Mouse (Mus musculus) neural tube, embryonic 15.5 days (tissue): ENCODE measurements around the gene Pifo. TPM values are rescaled to one million over a fixed set of nuclear protein-coding genes. Genes with fewer than 3 reads are reported as not detected.
"Not testable (repeated sequence)": the region's sequence is repeated elsewhere in the genome, so short reads cannot be mapped to it uniquely, and the experiment has no call there.

Experiments used
- ATAC-seq: fragments of 200-750 bp; cut with Nextera tagmentation; 2 replicates; pipeline ENCODE4 v1.8.0; 2017; ENCODE audit warnings: mild to moderate bottlenecking, moderate TSS enrichment, moderate library complexity; ENCODE audit not compliant: low FRiP score
- H3K27ac ChIP-seq: fragments of 300-500 bp; sonication (generic); replicated peaks from 2 replicates; pipeline ENCODE4 v1.5.1; 2015; ENCODE audit warnings: mild to moderate bottlenecking, inconsistent platforms
- H3K27me3 ChIP-seq: fragments of 300-500 bp; sonication (generic); replicated peaks from 2 replicates; pipeline ENCODE4 v1.6.1; 2015; ENCODE audit warnings: inconsistent platforms
- H3K36me3 ChIP-seq: fragments of 300-500 bp; sonication (generic); 2 replicates; pipeline ENCODE4 v1.6.1; 2015; ENCODE audit warnings: inconsistent platforms
- H3K4me1 ChIP-seq: fragments of 300-500 bp; sonication (generic); 2 replicates; pipeline ENCODE4 v1.6.1; 2015; ENCODE audit warnings: inconsistent platforms
- H3K4me2 ChIP-seq: fragments of 300-500 bp; sonication (generic); 2 replicates; pipeline ENCODE4 v1.6.1; 2015; ENCODE audit warnings: inconsistent platforms, mild to moderate bottlenecking, moderate library complexity
- H3K4me3 ChIP-seq: fragments of 300-500 bp; sonication (generic); replicated peaks from 2 replicates; pipeline ENCODE4 v1.5.1; 2015; ENCODE audit warnings: mild to moderate bottlenecking, inconsistent platforms
- H3K9ac ChIP-seq: fragments of 300-500 bp; sonication (generic); replicated peaks from 2 replicates; pipeline ENCODE4 v1.6.1; 2015; ENCODE audit warnings: mild to moderate bottlenecking, inconsistent platforms
- H3K9me3 ChIP-seq: fragments of 300-500 bp; sonication (generic); replicated peaks from 2 replicates; pipeline ENCODE4 v1.6.1; 2016; ENCODE audit warnings: inconsistent platforms
- WGBS: fragments of 180-500 bp; shearing (Covaris S2); methylation state at CpG from one replicate; pipeline ENCODE4 v1.1.7; 2015; ENCODE audit warnings: mixed read lengths; 5-methylcytosine and 5-hydroxymethylcytosine counted together
- polyA plus RNA-seq: library from polyadenylated mRNA; unstranded; fragments of >200 nt; fragmentation: Nextera tagmentation; extraction: Ambion mirVana; gene quantifications from 2 replicates; pipeline ENCODE4 v1.2.1, GENCODE M21; 2015

Gene Pifo
- polyA plus RNA-seq = 3.2 and 3.6 TPM in 2 replicates

DNA sequence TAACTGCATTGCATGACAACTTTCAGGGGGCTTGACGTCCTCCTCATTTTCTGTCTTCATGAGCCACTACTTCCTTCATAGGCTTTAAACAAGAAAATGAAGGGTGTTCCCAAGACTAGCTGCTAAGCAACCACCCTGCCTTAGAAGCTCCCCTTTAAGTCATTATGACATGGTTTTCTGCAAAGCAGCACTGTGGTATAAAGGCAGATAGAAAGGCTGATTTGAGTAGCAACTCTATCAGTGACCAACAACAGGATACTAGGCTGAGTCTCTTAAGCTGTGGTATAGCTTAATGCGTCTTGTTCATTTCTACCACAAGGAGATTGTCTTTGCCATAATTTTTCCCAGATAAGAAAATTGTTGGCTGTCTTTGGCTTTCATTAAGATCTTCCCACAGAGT is at the start of gene Pifo:
Pifo (minus strand) TSS at position 101 of the 400 bp plus-strand sequence.
- Histone ChIP-seq H3K27me3 (no peaks in the 10 kb centered on the region), H3K36me3 (no peaks in the 10 kb centered on the region), H3K4me1 (no peaks in the 10 kb centered on the region), H3K4me3 (no peak within 1 kb of the TSS), H3K9ac (no peak within 1 kb of the TSS), H3K9me3 (no peaks in the 10 kb centered on the region), H3K27ac (no peak within 1 kb of the TSS), H3K4me2 (no peak within 1 kb of the TSS)
- no peak for ATAC-seq
- 90% methylated on average over 2 of the region's 2 CpGs for WGBS

DNA sequence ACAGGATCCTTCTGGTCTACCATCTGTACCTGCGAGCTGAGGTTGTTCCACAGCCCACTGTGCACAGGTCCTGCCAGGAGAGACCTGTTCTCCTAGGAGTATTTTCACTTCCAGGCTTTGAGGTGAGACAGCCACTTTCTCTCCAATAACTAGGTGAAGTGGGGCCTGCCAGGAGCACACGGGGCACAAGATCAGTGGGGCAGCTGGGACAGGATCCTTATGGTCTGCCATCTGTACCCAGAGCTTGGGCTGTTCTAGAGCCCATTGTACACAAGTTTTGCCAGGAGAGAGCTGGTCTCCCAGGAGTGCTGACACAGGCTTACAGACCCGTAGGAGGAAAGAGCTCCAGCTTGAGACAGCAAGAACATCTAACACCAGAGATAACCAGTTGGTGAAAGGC is 43.5 kb upstream of the Pifo start:
- H3K4me3 ChIP-seq = no peak overlapping the region
- H3K27ac ChIP-seq = no peak overlapping the region
- H3K27me3 ChIP-seq = no peaks in the 10 kb centered on the region
- WGBS = 83% methylated on average over 3 of the region's 3 CpGs
- no peak overlapping the region for H3K9ac ChIP-seq
- H3K4me2 ChIP-seq = no peak overlapping the region
- H3K9me3 ChIP-seq = no peaks in the 10 kb centered on the region
- no peaks in the 10 kb centered on the region for H3K4me1 ChIP-seq
- no peaks in the 10 kb centered on the region for H3K36me3 ChIP-seq
- no peak for ATAC-seq

DNA sequence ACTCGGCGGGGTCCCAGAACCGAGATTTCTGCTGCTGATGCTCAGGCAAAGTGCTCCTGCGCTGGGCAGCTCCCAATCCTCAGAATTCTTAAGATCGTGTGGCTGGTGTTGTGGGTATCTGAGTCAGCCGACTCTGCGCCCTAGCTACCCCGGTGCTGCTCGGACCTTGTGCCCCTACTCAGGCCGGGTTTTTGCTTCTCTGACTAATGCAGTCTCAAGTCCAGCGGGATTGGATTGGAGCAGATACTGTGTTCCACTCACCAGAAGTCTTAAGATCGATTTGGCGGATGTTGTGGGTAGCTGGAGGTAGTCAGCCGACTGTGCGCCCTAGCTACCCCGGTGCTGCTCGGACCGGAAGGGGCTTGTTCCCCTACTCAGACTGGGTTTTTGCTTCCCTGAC is 37.5 kb upstream of the Pifo start:
- H3K27me3 ChIP-seq = no peaks in the 10 kb centered on the region
- no peak for ATAC-seq
- H3K4me1 ChIP-seq = no peaks in the 10 kb centered on the region
- no peaks in the 10 kb centered on the region for H3K9me3 ChIP-seq
- H3K4me3 ChIP-seq = no peak overlapping the region
- no peak overlapping the region for H3K4me2 ChIP-seq
- 73% methylated on average over 18 of the region's 18 CpGs for WGBS
- H3K27ac ChIP-seq = no peak overlapping the region
- no peak overlapping the region for H3K9ac ChIP-seq
- no peaks in the 10 kb centered on the region for H3K36me3 ChIP-seq

DNA sequence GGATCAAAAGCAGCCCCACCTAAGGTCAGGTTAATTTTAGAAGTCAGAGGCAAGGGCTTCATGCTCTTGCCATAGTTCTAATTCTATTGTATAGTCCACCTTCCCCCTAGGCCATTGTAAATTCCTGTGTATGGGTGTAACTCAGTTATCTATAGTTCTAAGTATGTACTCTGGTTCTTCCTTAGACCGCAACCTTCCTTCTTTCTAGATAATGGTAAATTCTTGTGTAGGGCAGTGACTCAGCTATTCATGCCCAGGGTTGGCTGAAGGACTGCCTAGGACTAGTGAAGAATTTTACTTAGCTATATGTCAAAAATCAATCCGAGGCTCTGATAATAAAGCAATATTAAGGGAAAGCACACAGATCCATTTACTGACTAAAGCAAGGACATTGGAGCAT is 25.9 kb upstream of the Pifo start:
- no peak overlapping the region for H3K4me3 ChIP-seq
- H3K27ac ChIP-seq = no peak overlapping the region
- no peaks in the 10 kb centered on the region for H3K9me3 ChIP-seq
- no peaks in the 10 kb centered on the region for H3K4me1 ChIP-seq
- H3K9ac ChIP-seq = no peak overlapping the region
- H3K36me3 ChIP-seq = no peaks in the 10 kb centered on the region
- no peak overlapping the region for H3K4me2 ChIP-seq
- ATAC-seq = no peak
- WGBS = 87% methylated on average over 2 of the region's 2 CpGs
- no peaks in the 10 kb centered on the region for H3K27me3 ChIP-seq

DNA sequence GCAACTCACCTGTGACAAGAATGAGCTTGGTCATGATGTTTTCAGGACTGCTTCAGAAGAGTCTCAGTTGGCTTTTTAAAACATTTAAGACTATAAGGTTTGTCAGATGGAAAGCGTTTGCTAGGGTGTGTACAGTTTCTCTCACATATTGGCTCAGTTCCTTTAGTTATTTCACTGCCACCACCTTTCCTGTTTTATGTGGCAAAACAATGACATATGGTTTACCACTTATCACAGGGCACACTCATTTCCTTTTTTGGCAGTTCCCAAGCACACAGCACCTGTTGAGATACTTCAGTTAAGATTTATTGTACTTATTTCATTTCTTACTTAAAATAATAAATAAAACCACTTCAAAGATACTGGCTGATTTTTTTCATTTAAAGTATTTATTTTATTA is 18.3 kb upstream of the Pifo start, which contains the start of gene Chil5:
Chil5 (minus strand) TSS at position 34 of the 400 bp plus-strand sequence.
- H3K9me3 ChIP-seq = no peaks in the 10 kb centered on the region
- no peak within 1 kb of the TSS for H3K4me2 ChIP-seq
- H3K4me3 ChIP-seq = no peak within 1 kb of the TSS
- no peaks in the 10 kb centered on the region for H3K36me3 ChIP-seq
- no peaks in the 10 kb centered on the region for H3K27me3 ChIP-seq
- H3K9ac ChIP-seq = no peak within 1 kb of the TSS
- no peak within 1 kb of the TSS for H3K27ac ChIP-seq
- ATAC-seq = no peak
- 79% methylated on average over 1 of the region's 1 CpGs for WGBS
- no peaks in the 10 kb centered on the region for H3K4me1 ChIP-seq

DNA sequence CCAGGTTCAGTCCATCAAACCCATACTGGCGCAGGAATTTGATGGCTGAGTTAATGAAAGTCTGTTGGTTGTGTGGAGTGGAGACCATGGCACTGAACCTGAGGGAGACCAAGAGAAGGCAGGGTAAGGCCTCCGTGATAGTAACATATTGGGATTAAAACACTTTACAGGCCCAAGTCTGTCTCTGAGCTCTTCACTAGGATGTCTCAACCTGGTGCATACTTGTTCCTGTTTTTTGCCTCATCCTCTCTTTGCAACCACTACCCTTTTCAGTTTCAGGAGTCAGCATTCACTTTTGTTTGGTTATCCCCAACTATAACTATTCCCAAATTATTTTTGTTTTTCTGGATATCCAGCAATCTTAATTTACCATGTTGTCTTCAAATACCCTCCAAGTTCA is 9.7 kb upstream of the Pifo start:
- Histone ChIP-seq H3K9ac (no peak overlapping the region), H3K27ac (no peak overlapping the region), H3K4me3 (no peak overlapping the region), H3K27me3 (no peaks in the 10 kb centered on the region), H3K36me3 (no peaks in the 10 kb centered on the region), H3K4me1 (no peaks in the 10 kb centered on the region), H3K4me2 (no peak overlapping the region), H3K9me3 (no peaks in the 10 kb centered on the region)
- WGBS = 93% methylated on average over 2 of the region's 2 CpGs
- ATAC-seq = no peak

DNA sequence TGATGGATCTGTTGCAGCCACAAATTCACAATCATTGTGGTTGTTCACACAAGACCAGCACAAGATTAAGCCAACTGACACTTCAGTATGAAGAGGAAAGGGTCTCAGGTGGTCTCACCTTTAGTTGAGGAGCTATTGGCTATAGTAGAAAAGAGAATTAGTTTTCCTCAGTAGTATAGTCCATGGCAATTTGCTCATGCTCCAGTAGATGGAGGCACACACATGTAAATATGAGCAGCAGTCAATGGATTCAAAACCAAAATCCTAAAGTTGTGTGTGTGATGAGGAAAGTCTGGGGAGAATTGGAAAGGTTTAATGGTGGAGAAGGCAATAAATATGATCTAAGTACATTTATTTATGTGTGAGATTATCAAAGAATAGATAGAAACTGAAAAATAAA is 7.4 kb upstream of the Pifo start:
- Histone ChIP-seq H3K4me3 (no peak overlapping the region), H3K4me2 (no peak overlapping the region), H3K36me3 (no peaks in the 10 kb centered on the region), H3K27me3 (no peaks in the 10 kb centered on the region), H3K27ac (no peak overlapping the region), H3K4me1 (no peaks in the 10 kb centered on the region), H3K9ac (no peak overlapping the region), H3K9me3 (no peaks in the 10 kb centered on the region)
- no peak for ATAC-seq

DNA sequence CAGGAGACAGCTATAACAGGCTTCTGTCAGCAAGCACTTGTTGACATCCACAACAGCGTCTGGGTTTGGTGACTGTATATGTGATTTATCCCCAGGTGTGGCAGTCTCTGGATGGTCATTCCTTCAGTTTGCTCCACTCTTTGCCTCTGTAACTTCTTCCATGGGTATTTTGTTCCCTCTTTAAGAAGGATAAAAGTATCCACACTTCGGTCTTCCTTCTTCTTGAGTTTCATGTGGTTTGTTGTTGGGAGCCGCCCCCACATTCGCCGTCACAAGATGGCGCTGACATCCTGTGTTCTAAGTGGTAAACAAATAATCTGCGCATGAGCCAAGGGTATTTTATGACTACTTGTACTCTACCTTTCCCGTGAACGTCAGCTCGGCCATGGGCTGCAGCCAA is 11.1 kb downstream of the Pifo start:
- not testable (repeated sequence) for H3K9me3 ChIP-seq, H3K27me3 ChIP-seq, H3K27ac ChIP-seq, H3K9ac ChIP-seq, H3K36me3 ChIP-seq, ATAC-seq, H3K4me2 ChIP-seq, H3K4me3 ChIP-seq, H3K4me1 ChIP-seq
- 73% methylated on average over 10 of the region's 10 CpGs for WGBS

DNA sequence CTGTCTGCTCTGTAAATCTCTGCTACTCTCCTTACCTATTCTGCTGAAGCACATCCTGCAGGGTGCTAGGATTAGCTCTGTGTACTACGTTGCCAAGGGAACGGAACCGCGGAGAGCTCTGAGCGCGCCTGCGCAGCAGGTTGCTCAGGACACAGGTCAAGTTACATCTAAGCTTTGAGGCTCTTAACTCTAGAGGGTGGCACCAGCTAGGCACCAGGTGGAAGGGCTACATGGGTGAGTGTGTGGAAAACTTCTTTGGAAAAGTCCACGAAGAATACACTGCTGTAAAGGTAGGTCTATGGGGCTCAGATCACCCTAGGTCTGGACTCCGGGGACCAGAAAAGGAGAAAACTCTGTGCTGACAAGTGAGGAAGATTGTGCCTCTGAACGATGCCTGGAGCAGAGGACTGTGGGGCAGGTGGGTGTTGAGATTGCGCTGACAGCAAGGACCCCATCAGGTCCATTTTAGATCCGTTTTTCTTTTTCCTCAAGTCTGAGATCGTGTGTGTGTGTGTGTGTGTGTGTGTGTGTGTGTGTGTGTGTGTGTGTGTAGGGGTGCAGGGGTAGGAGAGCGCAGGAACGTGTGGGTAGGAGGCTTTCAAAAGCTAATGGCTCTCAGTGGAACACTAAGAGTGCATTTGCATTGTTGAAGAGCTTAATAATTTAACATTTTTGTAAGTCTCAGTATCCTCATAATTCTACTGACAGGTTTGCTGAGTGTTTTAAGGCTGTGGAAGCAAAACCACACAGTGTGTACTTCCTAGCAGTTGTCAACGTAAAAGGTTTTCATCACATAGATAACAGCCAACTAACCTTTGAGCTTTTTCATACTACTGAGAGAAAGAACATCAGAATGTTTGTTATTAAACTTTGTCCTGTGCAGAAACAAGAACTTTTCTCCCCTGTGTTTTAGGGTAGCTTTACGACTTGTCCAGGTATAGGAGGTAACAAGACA is 12.8 kb downstream of the Pifo start:
- ATAC-seq = peak; percentile 94
- no peaks in the 10 kb centered on the region for H3K27me3 ChIP-seq
- peak overlapping the region; percentile 17; the same call in 1 of the 2 replicates for H3K9ac ChIP-seq
- peak overlapping the region; percentile 57 for H3K4me2 ChIP-seq
- 18% methylated on average over 17 of the region's 17 CpGs for WGBS
- peaks cover 8% of the 10 kb centered on the region for H3K4me1 ChIP-seq
- no peaks in the 10 kb centered on the region for H3K36me3 ChIP-seq
- no peaks in the 10 kb centered on the region for H3K9me3 ChIP-seq
- peak overlapping the region; percentile 26 for H3K4me3 ChIP-seq
- no peak overlapping the region for H3K27ac ChIP-seq

DNA sequence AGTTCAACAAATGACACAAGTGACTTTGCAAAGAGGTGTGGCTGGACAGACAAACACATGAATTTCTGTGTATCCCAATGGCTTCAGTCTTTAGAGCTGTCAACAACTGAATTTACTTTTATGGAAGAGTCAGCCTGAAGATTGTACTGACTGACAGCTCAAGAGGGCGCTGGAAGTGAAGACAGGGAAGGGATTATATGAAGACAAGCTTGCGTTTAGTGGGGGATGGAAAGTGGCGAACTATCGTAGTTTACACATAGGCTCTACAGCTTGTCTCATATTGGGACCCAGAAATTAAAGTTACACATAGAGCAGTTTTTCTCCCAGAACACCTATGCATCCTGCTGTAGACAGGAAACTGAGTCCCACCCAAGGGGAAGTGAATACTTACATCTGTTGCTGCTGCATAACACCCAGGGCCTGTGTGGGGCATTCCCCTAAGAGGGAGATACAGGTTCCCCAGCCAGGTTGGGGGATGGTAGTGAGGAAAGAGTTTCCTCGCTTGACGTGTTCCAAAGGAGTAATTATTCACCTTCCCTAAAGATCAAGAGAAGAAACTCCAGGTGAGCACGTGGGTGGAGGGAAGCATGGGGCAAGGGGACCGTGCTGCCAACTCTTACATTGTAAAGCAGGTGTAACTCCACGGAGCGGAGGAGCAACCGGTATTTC is 13.6 kb downstream of the Pifo start:
- no peak overlapping the region for H3K27ac ChIP-seq
- no peaks in the 10 kb centered on the region for H3K27me3 ChIP-seq
- peak overlapping the region; percentile 57 for H3K4me2 ChIP-seq
- H3K9ac ChIP-seq = peak overlapping the region; percentile 17; the same call in 1 of the 2 replicates
- peak overlapping the region; percentile 26 for H3K4me3 ChIP-seq
- peak; percentile 50; the same call in 1 of the 2 replicates for ATAC-seq
- 23% methylated on average over 11 of the region's 11 CpGs for WGBS
- H3K4me1 ChIP-seq = peaks cover 8% of the 10 kb centered on the region
- no peaks in the 10 kb centered on the region for H3K36me3 ChIP-seq
- no peaks in the 10 kb centered on the region for H3K9me3 ChIP-seq

DNA sequence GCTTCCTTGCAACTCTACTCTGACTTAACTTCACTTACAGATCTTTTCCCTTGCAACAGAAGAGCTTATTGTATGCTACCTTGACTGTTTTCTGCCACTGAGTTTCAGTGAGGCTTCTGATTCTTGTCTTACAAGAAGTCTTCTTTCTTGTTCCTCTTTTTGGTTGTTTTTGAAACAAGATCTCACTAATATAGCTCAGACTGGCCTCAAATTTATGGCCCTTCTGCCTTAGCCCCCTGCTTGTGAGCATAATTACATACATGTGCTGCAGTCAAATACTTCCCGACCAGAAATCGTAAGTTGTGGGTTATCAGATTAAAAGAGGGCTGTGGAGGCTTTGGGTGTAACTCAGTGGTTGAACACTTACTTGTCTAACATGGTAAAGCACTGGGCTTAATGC is 19.7 kb downstream of the Pifo start:
- H3K36me3 ChIP-seq = no peaks in the 10 kb centered on the region
- 0 out of 2 replicates have a peak, but pooled peaks cover 2% of the 10 kb centered on the region for H3K4me1 ChIP-seq
- no peak overlapping the region for H3K27ac ChIP-seq
- no peaks in the 10 kb centered on the region for H3K27me3 ChIP-seq
- H3K9ac ChIP-seq = no peak overlapping the region
- ATAC-seq = no peak
- H3K4me2 ChIP-seq = no peak overlapping the region
- H3K9me3 ChIP-seq = no peaks in the 10 kb centered on the region
- H3K4me3 ChIP-seq = no peak overlapping the region
- WGBS = 70% methylated on average over 2 of the region's 2 CpGs
